Mouse (Mus musculus): ENCODE measurements at regions not wholly inside any gene's neighbourhood (a gene's known extent, or its start where the extent isn't known, plus 50 kb on each side); places are given as distances from the start of the nearest gene placed in this dataset.

DNA sequence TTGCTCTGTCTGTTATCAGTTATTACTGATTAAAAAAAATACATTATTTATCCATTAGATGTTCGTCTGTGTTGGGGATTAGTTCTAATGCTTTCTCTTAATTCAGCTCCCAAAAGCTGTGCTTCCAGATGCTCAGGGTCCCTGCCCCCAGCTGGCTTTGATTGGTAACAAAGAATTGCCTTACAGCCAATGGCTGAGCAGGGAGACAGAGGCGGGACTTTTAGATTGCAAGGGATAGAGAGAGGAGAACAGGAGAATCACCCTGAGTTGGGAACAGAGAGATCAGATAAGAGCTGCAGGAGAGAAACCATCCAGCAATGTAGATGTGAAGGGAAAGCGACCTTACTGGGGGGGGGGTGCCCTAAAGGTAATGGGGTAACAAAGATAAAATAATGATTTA lies 266.4 kb downstream of the Igsf11 start:
- H3K27ac ChIP-seq (replicated peaks), result no peak overlapping the region
- no peaks in the 10 kb centered on the region for H3K27me3 ChIP-seq (replicated peaks)
- no peaks in the 10 kb centered on the region for H3K9me3 ChIP-seq (replicated peaks)
- H3K9ac ChIP-seq (replicated peaks), result no peak overlapping the region
- WGBS, result 34% methylated on average over 3 of the region's 3 CpGs
- no peak for ATAC-seq (ENCODE audit: low FRiP score)
- no peak overlapping the region for H3K4me3 ChIP-seq (replicated peaks)
- H3K36me3 ChIP-seq, result no peaks in the 10 kb centered on the region
- no peak overlapping the region for H3K4me2 ChIP-seq
- H3K4me1 ChIP-seq, result no peaks in the 10 kb centered on the region

DNA sequence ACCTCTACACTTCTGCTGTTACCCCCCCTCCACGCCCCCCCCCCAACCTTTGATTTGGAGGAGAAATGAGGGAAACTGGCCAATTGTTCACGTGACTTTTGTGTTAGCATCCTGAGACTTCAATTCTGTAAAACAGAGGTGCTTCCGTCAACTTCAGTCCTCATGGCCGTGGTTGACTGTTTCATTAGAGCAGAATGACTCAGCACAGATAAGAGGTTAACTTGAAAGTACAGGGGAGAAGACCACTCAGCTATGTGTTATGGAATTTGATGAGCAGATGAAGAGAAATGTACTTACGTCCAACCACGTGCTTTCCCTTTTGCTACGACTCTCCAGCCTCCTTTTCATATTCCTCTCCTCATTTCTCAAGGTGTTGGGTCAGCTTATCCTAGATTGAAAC lies 267.3 kb downstream of the Igsf11 start:
- H3K27ac ChIP-seq (replicated peaks), result no peak overlapping the region
- no peak overlapping the region for H3K4me2 ChIP-seq
- H3K9me3 ChIP-seq (replicated peaks), result no peaks in the 10 kb centered on the region
- no peaks in the 10 kb centered on the region for H3K27me3 ChIP-seq (replicated peaks)
- H3K36me3 ChIP-seq, result no peaks in the 10 kb centered on the region
- no peak overlapping the region for H3K9ac ChIP-seq (replicated peaks)
- WGBS, result 82% methylated on average over 7 of the region's 7 CpGs
- H3K4me3 ChIP-seq (replicated peaks), result no peak overlapping the region
- no peak for ATAC-seq (ENCODE audit: low FRiP score)
- no peaks in the 10 kb centered on the region for H3K4me1 ChIP-seq

GRCm38 (mm10) chr16:39162684-39163083 lies 270.2 kb downstream of the Igsf11 start:
- H3K4me2 ChIP-seq, result no peak overlapping the region
- no peaks in the 10 kb centered on the region for H3K9me3 ChIP-seq (replicated peaks)
- WGBS, result 50% methylated on average over 1 of the region's 1 CpGs
- no peak overlapping the region for H3K9ac ChIP-seq (replicated peaks)
- no peaks in the 10 kb centered on the region for H3K4me1 ChIP-seq
- no peak overlapping the region for H3K27ac ChIP-seq (replicated peaks)
- H3K27me3 ChIP-seq (replicated peaks), result no peaks in the 10 kb centered on the region
- no peak overlapping the region for H3K4me3 ChIP-seq (replicated peaks)
- no peak for ATAC-seq (ENCODE audit: low FRiP score)
- no peaks in the 10 kb centered on the region for H3K36me3 ChIP-seq

- H3K4me2 ChIP-seq, result no peak overlapping the region
- H3K36me3 ChIP-seq, result no peaks in the 10 kb centered on the region
- H3K4me3 ChIP-seq (replicated peaks), result no peak overlapping the region
- ATAC-seq (ENCODE audit: low FRiP score), result no peak
- no peaks in the 10 kb centered on the region for H3K27me3 ChIP-seq (replicated peaks)
- H3K9ac ChIP-seq (replicated peaks), result no peak overlapping the region
- H3K27ac ChIP-seq (replicated peaks), result no peak overlapping the region
- H3K9me3 ChIP-seq (replicated peaks), result no peaks in the 10 kb centered on the region
- 83% methylated on average over 4 of the region's 4 CpGs for WGBS
- no peaks in the 10 kb centered on the region for H3K4me1 ChIP-seq
Observed at GRCm38 (mm10) chr16:39191861-39192260, 299.4 kb downstream of the Igsf11 start.

GRCm38 (mm10) chr16:39195431-39195830 lies 303.0 kb downstream of the Igsf11 start:
- Histone ChIP-seq H3K4me3 (replicated peaks) (no peak overlapping the region), H3K36me3 (no peaks in the 10 kb centered on the region), H3K4me1 (no peaks in the 10 kb centered on the region), H3K27ac (replicated peaks) (no peak overlapping the region), H3K4me2 (no peak overlapping the region), H3K27me3 (replicated peaks) (no peaks in the 10 kb centered on the region), H3K9ac (replicated peaks) (no peak overlapping the region), H3K9me3 (replicated peaks) (no peaks in the 10 kb centered on the region)
- WGBS, result 93% methylated on average over 1 of the region's 1 CpGs
- no peak for ATAC-seq (ENCODE audit: low FRiP score)

- 73% methylated on average over 2 of the region's 2 CpGs for WGBS
- Histone ChIP-seq H3K27ac (replicated peaks) (no peak overlapping the region), H3K36me3 (no peaks in the 10 kb centered on the region), H3K4me1 (no peaks in the 10 kb centered on the region), H3K4me2 (no peak overlapping the region), H3K4me3 (replicated peaks) (no peak overlapping the region), H3K27me3 (replicated peaks) (no peaks in the 10 kb centered on the region), H3K9ac (replicated peaks) (no peak overlapping the region), H3K9me3 (replicated peaks) (no peaks in the 10 kb centered on the region)
- no peak for ATAC-seq (ENCODE audit: low FRiP score)
Observed at GRCm38 (mm10) chr16:39196896-39197295, 304.4 kb downstream of the Igsf11 start.

GRCm38 (mm10) chr16:39223551-39223950 lies 331.1 kb downstream of the Igsf11 start:
- 88% methylated on average over 8 of the region's 8 CpGs for WGBS
- no peak overlapping the region for H3K4me3 ChIP-seq (replicated peaks)
- no peaks in the 10 kb centered on the region for H3K4me1 ChIP-seq
- no peaks in the 10 kb centered on the region for H3K9me3 ChIP-seq (replicated peaks)
- no peak overlapping the region for H3K9ac ChIP-seq (replicated peaks)
- no peak for ATAC-seq (ENCODE audit: low FRiP score)
- no peaks in the 10 kb centered on the region for H3K27me3 ChIP-seq (replicated peaks)
- no peak overlapping the region for H3K4me2 ChIP-seq
- H3K36me3 ChIP-seq, result no peaks in the 10 kb centered on the region
- H3K27ac ChIP-seq (replicated peaks), result no peak overlapping the region

GRCm38 (mm10) chr16:39229501-39229900 lies 337.0 kb downstream of the Igsf11 start:
- ATAC-seq (ENCODE audit: low FRiP score), result peak; percentile 61; the same call in 1 of the 2 replicates
- WGBS, result 41% methylated on average over 7 of the region's 7 CpGs
- H3K27ac ChIP-seq (replicated peaks), result no peak overlapping the region

DNA sequence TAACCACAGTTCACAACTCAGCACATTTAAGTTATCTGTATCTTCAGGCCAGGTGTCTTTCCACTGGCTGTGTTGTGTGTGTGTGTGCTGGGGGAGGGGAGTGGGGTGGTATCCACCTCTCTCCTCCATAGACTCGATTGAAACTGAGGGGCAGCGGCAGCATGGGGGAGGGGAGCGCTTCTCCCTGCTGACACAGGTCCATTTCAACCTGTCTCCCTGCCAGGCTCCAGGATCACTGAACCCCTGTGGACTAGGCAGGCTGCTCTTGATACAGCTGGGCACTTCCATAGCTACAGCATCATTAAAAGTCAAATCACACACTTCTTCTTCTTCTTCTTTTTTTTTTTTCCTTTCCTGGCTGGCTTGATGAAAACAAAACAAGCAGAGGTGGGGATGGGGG lies 338.0 kb downstream of the Igsf11 start:
- no peak overlapping the region for H3K4me2 ChIP-seq
- no peaks in the 10 kb centered on the region for H3K36me3 ChIP-seq
- H3K4me1 ChIP-seq, result peaks cover 20% of the 10 kb centered on the region
- H3K4me3 ChIP-seq (replicated peaks), result no peak overlapping the region
- 0 out of 2 replicates have a peak overlapping the region, but pooled peaks have one; percentile 28 for H3K27ac ChIP-seq (replicated peaks)
- no peaks in the 10 kb centered on the region for H3K9me3 ChIP-seq (replicated peaks)
- peak; percentile 41; the same call in 1 of the 2 replicates for ATAC-seq (ENCODE audit: low FRiP score)
- WGBS, result 37% methylated on average over 3 of the region's 3 CpGs
- H3K27me3 ChIP-seq (replicated peaks), result no peaks in the 10 kb centered on the region
- no peak overlapping the region for H3K9ac ChIP-seq (replicated peaks)

More at GRCm38 (mm10) chr16:39229501-39229900, 337.0 kb downstream of the Igsf11 start:
- Histone ChIP-seq H3K9me3 (replicated peaks) (no peaks in the 10 kb centered on the region), H3K36me3 (no peaks in the 10 kb centered on the region), H3K4me1 (peaks cover 20% of the 10 kb centered on the region), H3K4me3 (replicated peaks) (no peak overlapping the region), H3K27me3 (replicated peaks) (no peaks in the 10 kb centered on the region), H3K4me2 (no peak overlapping the region), H3K9ac (replicated peaks) (no peak overlapping the region)

DNA sequence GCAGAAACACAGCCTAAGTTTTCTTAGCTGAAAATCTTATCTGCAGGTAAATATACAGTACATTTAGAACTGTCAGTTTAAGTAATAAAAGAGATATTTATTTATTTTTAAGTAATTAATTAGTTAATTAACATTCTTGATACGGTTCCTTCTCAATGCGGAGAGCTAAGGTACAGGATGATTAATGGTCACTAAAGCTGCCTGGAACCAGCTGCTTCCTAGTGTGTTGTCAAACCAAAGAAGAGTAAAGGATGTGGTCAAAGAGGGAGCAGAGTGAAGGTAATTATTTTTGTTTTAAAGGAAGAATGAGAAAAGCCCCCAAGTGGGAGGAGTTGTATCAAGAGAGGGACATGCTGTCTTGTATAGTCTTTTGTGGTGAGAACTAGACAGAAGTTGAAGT lies 341.8 kb downstream of the Igsf11 start:
- no peak overlapping the region for H3K4me3 ChIP-seq (replicated peaks)

DNA sequence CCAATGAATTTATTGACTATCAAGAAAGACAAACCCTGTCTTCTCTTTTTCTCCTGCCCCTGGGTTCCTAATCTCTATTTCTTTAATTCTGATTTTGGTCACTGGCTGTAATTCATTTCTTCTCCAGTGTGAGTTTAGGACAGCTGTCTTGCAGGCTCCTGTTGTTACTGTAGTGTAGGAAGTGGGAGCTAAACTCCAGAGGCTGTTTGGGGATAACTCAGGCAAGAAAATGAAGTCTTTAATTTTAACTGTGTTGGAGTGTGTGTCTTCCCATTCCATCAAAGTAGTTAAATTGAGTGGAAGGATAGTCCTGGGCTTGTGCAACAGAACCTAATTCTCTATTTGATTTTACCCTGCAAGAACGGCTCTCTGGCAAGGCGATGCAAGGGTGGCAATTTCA lies 381.0 kb downstream of the Igsf11 start:
- Histone ChIP-seq H3K27me3 (replicated peaks) (no peaks in the 10 kb centered on the region), H3K4me3 (replicated peaks) (no peak overlapping the region), H3K27ac (replicated peaks) (no peak overlapping the region), H3K4me2 (no peak overlapping the region), H3K4me1 (no peaks in the 10 kb centered on the region), H3K9me3 (replicated peaks) (no peaks in the 10 kb centered on the region), H3K9ac (replicated peaks) (no peak overlapping the region), H3K36me3 (no peaks in the 10 kb centered on the region)
- 85% methylated on average over 2 of the region's 2 CpGs for WGBS
- no peak for ATAC-seq (ENCODE audit: low FRiP score)

More for the DNA sequence above, 341.8 kb downstream of the Igsf11 start:
- no peak for ATAC-seq (ENCODE audit: low FRiP score)
- no peaks in the 10 kb centered on the region for H3K9me3 ChIP-seq (replicated peaks)
- H3K4me1 ChIP-seq, result peaks cover 18% of the 10 kb centered on the region
- 27% methylated on average over 2 of the region's 2 CpGs for WGBS
- H3K4me2 ChIP-seq, result no peak overlapping the region
- H3K27me3 ChIP-seq (replicated peaks), result no peaks in the 10 kb centered on the region
- no peaks in the 10 kb centered on the region for H3K36me3 ChIP-seq
- H3K9ac ChIP-seq (replicated peaks), result no peak overlapping the region
- H3K27ac ChIP-seq (replicated peaks), result no peak overlapping the region

- Histone ChIP-seq H3K9me3 (replicated peaks) (no peaks in the 10 kb centered on the region), H3K4me2 (no peak overlapping the region), H3K4me3 (replicated peaks) (no peak overlapping the region), H3K27me3 (replicated peaks) (no peaks in the 10 kb centered on the region), H3K27ac (replicated peaks) (no peak overlapping the region), H3K9ac (replicated peaks) (no peak overlapping the region), H3K36me3 (no peaks in the 10 kb centered on the region), H3K4me1 (peaks cover 9% of the 10 kb centered on the region; the same call in 1 of the 2 replicates)
- 25% methylated on average over 2 of the region's 2 CpGs for WGBS
- ATAC-seq (ENCODE audit: low FRiP score), result no peak
Observed at GRCm38 (mm10) chr16:39284484-39284883, 392.0 kb downstream of the Igsf11 start.
